Mouse (Mus musculus) adrenal gland, adult 8-10 months (tissue): Measurements from ENCODE around the gene Gm17783. TPM values are rescaled to one million over a fixed set of nuclear protein-coding genes. Genes with fewer than 3 reads are reported as not detected.
"Not testable (repeated sequence)": the region's sequence is repeated elsewhere in the genome, so short reads cannot be mapped to it uniquely, and the experiment has no call there.

Experiments used
- DNase-seq: peaks from one replicate; pipeline ENCODE4 v3.0.0; 2022
- total RNA-seq, 4 experiments: library from RNA; stranded (reverse); gene quantifications; 2 replicates each; pipeline ENCODE4 v1.2.4; 2022

Gene Gm17783
- total RNA-seq = not detected

GRCm38 (mm10) chr16:45531950-45532349 is at the start of gene Gm17783:
Gene Gm17783 (minus strand): TSS chr16:45532050.
- no peak for DNase-seq

GRCm38 (mm10) chr16:45579883-45580282 is 48.0 kb upstream of the Gm17783 start:
- no peak for DNase-seq

GRCm38 (mm10) chr16:45572307-45572706 is 40.5 kb upstream of the Gm17783 start:
- no peak for DNase-seq

GRCm38 (mm10) chr16:45561747-45562146 is 29.9 kb upstream of the Gm17783 start:
- DNase-seq = no peak

GRCm38 (mm10) chr16:45551579-45551978 is 19.7 kb upstream of the Gm17783 start:
- DNase-seq = no peak

- DNase-seq = no peak
Observed at GRCm38 (mm10) chr16:45547982-45548381, 16.1 kb upstream of the Gm17783 start.

GRCm38 (mm10) chr16:45544341-45544740 is 12.5 kb upstream of the Gm17783 start:
- no peak for DNase-seq

GRCm38 (mm10) chr16:45542108-45542507 is 10.3 kb upstream of the Gm17783 start:
- DNase-seq = no peak

- not testable (repeated sequence) for DNase-seq
Observed at GRCm38 (mm10) chr16:45538342-45538741, 6.5 kb upstream of the Gm17783 start.

- no peak for DNase-seq
Observed at GRCm38 (mm10) chr16:45535009-45535408, 3.2 kb upstream of the Gm17783 start, which contains the start of gene Slc9c1. Gene Slc9c1 (plus strand): TSS chr16:45535309.

- no peak for DNase-seq
Observed at GRCm38 (mm10) chr16:45525551-45525950, 6.3 kb downstream of the Gm17783 start.

- DNase-seq = no peak
Observed at GRCm38 (mm10) chr16:45495326-45495725, 36.5 kb downstream of the Gm17783 start.

GRCm38 (mm10) chr16:45492927-45493326 is 38.9 kb downstream of the Gm17783 start, which contains the start of gene Gm609:
Gene Gm609 (minus strand): TSS chr16:45492969.
- DNase-seq = no peak

GRCm38 (mm10) chr16:45476991-45477390 is 54.9 kb downstream of the Gm17783 start:
- no peak for DNase-seq

GRCm38 (mm10) chr16:45471836-45472235 is 60.0 kb downstream of the Gm17783 start:
- DNase-seq = not testable (repeated sequence)

Other genes with a start within 250 kb of the Gm17783 start
- gene Cd200, start 123.0 kb downstream of the Gm17783 start, total RNA-seq = 100 to 1,000 TPM in 1 of 4 experiments, 10 to 100 TPM in 3; 58.6 to 115 (median 74.8) TPM
- under 1 TPM in 3 of 4 experiments, not detected in 1; 0.21 to 0.28 (median 0.24) TPM for gene Gm609, start 39.1 kb downstream of the Gm17783 start, total RNA-seq
- not detected for gene Slc9c1, start 3.3 kb upstream of the Gm17783 start, total RNA-seq
- gene Gcsam, start 78.3 kb upstream of the Gm17783 start, total RNA-seq = under 1 TPM; 0.07 to 0.32 (median 0.21) TPM
- under 1 TPM; 0.14 to 0.65 (median 0.35) TPM for gene BC016579, start 122.0 kb upstream of the Gm17783 start, total RNA-seq
- gene Tmprss7, start 161.6 kb upstream of the Gm17783 start, total RNA-seq = 1 to 10 TPM in 1 of 4 experiments, under 1 TPM in 3; 0.40 to 2.0 (median 0.66) TPM
- gene Tagln3, start 192.6 kb upstream of the Gm17783 start, total RNA-seq = 1 to 10 TPM; 3.1 to 6.7 (median 4.3) TPM
- 10 to 100 TPM; 25.4 to 38.1 (median 27.0) TPM for gene Abhd10, start 210.9 kb upstream of the Gm17783 start, total RNA-seq